Mouse (Mus musculus): ENCODE data around the gene Dock3. TPM values are rescaled to one million over a fixed set of nuclear protein-coding genes. Genes with fewer than 3 reads are reported as not detected.

Gene Dock3
- polyA plus RNA-seq, 1 experiment = 0.40 TPM

- Histone ChIP-seq H3K4me2 (ENCODE audit: low read depth) (peak overlapping the region; percentile 18), H3ac (ENCODE audit: control insufficient read depth, insufficient read length) (no peak overlapping the region), H3K36me3 (ENCODE audit: control insufficient read depth, insufficient read depth) (no peaks in the 10 kb centered on the region), H3K27me3 (ENCODE audit: control insufficient read depth, insufficient read depth, insufficient read length) (peaks cover 3% of the 10 kb centered on the region), H3K4me3 (no peak overlapping the region), H3K79me2 (ENCODE audit: control insufficient read depth, insufficient read depth) (no peaks in the 10 kb centered on the region)
- TF ChIP-seq POLR2AphosphoS2 (IDR thresholded peaks at IDR 0.05; ENCODE audit: insufficient read length, low read depth) = no peak
- TF ChIP-seq CEBPB (IDR thresholded peaks at IDR 0.05; ENCODE audit: insufficient read depth, poor library complexity, severe bottlenecking) = no peak
- no peak for TF ChIP-seq POLR2A (IDR thresholded peaks at IDR 0.05; ENCODE audit: insufficient read length, low read depth)
- peak; percentile 43 to 91 (median 85) for TF ChIP-seq MYOG (IDR thresholded peaks at IDR 0.05; ENCODE audit: control insufficient read depth in 1 of 3, insufficient read depth in 1 of 3, insufficient read length in 2 of 3, low read depth in 2 of 3)
- no peak for TF ChIP-seq MAX (IDR thresholded peaks at IDR 0.05; ENCODE audit: low read depth)
- TF ChIP-seq MYOD1 (IDR thresholded peaks at IDR 0.05; ENCODE audit: control insufficient read depth in 1 of 3, insufficient read length in 2 of 3, low read depth in 2 of 3) = peak in 2 of 3 experiments; percentile 68 to 89
- TF ChIP-seq E2F4 (IDR thresholded peaks at IDR 0.05; ENCODE audit: insufficient read depth) = no peak
- no peak for TF ChIP-seq REST (IDR thresholded peaks at IDR 0.05; ENCODE audit: insufficient read depth, insufficient read length)
- TF ChIP-seq USF1 (IDR thresholded peaks at IDR 0.05; ENCODE audit: low read depth) = no peak
- TF ChIP-seq TCF3 (IDR thresholded peaks at IDR 0.05; ENCODE audit: insufficient read length, low read depth) = peak; percentile 35
- TF ChIP-seq TCF12 (IDR thresholded peaks at IDR 0.05; ENCODE audit: insufficient read depth, poor library complexity, severe bottlenecking) = no peak
- no peak for TF ChIP-seq SRF (IDR thresholded peaks at IDR 0.05; ENCODE audit: control insufficient read depth, insufficient read length, low read depth)
Observed at GRCm38 (mm10) chr9:107254476-107254875, 22.8 kb upstream of the Dock3 start.

DNA sequence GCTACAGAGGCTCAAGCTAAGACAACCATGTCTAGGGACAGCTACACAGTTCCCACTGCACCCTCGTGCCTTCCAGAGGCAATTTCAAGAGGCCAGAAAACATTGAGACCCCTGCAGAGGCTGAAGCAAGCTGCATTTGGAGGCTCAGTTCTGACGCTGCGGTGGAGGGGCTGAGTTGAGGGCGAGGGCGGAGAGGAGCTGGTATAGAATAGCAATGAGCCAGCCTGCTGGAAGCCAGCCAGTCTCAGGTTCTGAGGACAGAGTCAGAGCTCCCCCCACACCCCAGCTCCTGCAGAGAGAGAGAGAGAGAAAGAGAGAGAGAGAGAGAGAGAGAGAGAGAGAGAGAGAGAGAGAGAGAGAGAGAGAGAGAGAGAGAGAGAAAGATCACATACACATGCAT, 20.5 kb upstream of the Dock3 start:
- no peak overlapping the region for H3ac ChIP-seq (ENCODE audit: control insufficient read depth, insufficient read length)

DNA sequence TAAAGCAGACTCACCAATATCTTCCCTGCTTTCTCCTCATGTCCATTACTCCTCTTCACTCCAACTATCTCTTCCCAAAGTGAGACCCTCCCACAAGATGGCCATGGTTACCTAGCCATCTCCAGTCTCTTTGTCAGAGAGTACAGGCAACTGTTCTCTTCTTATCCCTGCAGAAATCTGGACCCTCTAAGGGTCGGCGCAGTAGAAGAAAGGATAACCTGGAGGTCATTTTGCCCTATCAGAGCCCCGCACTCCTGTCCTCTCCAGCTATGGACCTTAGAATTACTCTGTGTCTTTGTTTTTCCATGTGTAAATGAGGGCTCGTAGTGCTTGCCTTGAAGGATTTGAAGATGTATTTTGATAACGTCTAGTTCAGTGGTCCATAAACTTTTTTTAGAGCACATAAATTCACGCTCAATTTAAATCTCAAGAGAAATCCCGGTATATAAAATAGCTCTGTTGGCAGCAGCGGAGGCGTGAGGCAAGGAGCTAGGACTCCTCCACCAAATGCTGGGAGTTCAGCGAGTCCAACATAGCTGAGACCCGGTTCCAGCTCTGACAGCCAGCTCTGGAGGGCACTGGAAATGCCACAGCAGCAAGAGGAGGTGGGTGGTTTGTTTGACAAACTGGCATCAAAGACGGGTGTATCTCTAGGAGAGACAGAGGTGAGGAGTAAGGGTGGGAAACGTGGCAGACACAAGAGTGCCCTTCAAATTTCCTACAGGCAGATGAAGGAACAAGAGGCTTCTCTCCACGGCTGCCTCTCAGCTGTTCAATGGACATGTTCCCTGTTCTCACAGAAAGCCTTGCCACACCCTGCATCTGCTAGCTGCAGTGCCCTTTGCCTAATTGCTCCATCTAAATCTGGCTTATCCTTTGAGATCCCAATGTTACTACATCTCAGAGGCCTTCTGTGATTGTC, 19.0 kb upstream of the Dock3 start:
- H3K4me2 ChIP-seq (ENCODE audit: low read depth) = no peak overlapping the region
- H3K79me2 ChIP-seq (ENCODE audit: control insufficient read depth, insufficient read depth) = no peaks in the 10 kb centered on the region
- H3ac ChIP-seq (ENCODE audit: control insufficient read depth, insufficient read length) = no peak overlapping the region
- H3K27me3 ChIP-seq (ENCODE audit: control insufficient read depth, insufficient read depth, insufficient read length) = peaks cover 3% of the 10 kb centered on the region
- TF ChIP-seq MYOG (IDR thresholded peaks at IDR 0.05; ENCODE audit: control insufficient read depth in 1 of 3, insufficient read depth in 1 of 3, insufficient read length in 2 of 3, low read depth in 2 of 3) (peak in 2 of 3 experiments; percentile 42 to 74), TCF3 (IDR thresholded peaks at IDR 0.05; ENCODE audit: insufficient read length, low read depth) (no peak), MYOD1 (IDR thresholded peaks at IDR 0.05; ENCODE audit: control insufficient read depth in 1 of 3, insufficient read length in 2 of 3, low read depth in 2 of 3) (peak in 2 of 3 experiments; percentile 33 to 73), SRF (IDR thresholded peaks at IDR 0.05; ENCODE audit: control insufficient read depth, insufficient read length, low read depth) (no peak)
- no peaks in the 10 kb centered on the region for H3K36me3 ChIP-seq (ENCODE audit: control insufficient read depth, insufficient read depth)
- no peak overlapping the region for H3K4me3 ChIP-seq

More for the DNA sequence above, 20.5 kb upstream of the Dock3 start:
- peaks cover 3% of the 10 kb centered on the region for H3K27me3 ChIP-seq (ENCODE audit: control insufficient read depth, insufficient read depth, insufficient read length)
- H3K4me3 ChIP-seq = no peak overlapping the region
- no peaks in the 10 kb centered on the region for H3K36me3 ChIP-seq (ENCODE audit: control insufficient read depth, insufficient read depth)
- TF ChIP-seq SRF (IDR thresholded peaks at IDR 0.05; ENCODE audit: control insufficient read depth, insufficient read length, low read depth) (no peak), TCF3 (IDR thresholded peaks at IDR 0.05; ENCODE audit: insufficient read length, low read depth) (no peak), MAX (IDR thresholded peaks at IDR 0.05; ENCODE audit: low read depth) (no peak)
- no peaks in the 10 kb centered on the region for H3K79me2 ChIP-seq (ENCODE audit: control insufficient read depth, insufficient read depth)
- H3K4me2 ChIP-seq (ENCODE audit: low read depth) = no peak overlapping the region

- no peak overlapping the region for H3K4me2 ChIP-seq (ENCODE audit: low read depth)
- H3K27me3 ChIP-seq (ENCODE audit: control insufficient read depth, insufficient read depth, insufficient read length) = peaks cover 3% of the 10 kb centered on the region
- TF ChIP-seq POLR2A (IDR thresholded peaks at IDR 0.05; ENCODE audit: insufficient read length, low read depth) (no peak), REST (IDR thresholded peaks at IDR 0.05; ENCODE audit: insufficient read depth, insufficient read length) (no peak), TCF12 (IDR thresholded peaks at IDR 0.05; ENCODE audit: insufficient read depth, poor library complexity, severe bottlenecking) (no peak), POLR2AphosphoS2 (IDR thresholded peaks at IDR 0.05; ENCODE audit: insufficient read length, low read depth) (no peak), MYOG (IDR thresholded peaks at IDR 0.05; ENCODE audit: control insufficient read depth in 1 of 3, insufficient read depth in 1 of 3, insufficient read length in 2 of 3, low read depth in 2 of 3) (no peak), SRF (IDR thresholded peaks at IDR 0.05; ENCODE audit: control insufficient read depth, insufficient read length, low read depth) (no peak), TCF3 (IDR thresholded peaks at IDR 0.05; ENCODE audit: insufficient read length, low read depth) (no peak), MYOD1 (IDR thresholded peaks at IDR 0.05; ENCODE audit: control insufficient read depth in 1 of 3, insufficient read length in 2 of 3, low read depth in 2 of 3) (no peak), MAX (IDR thresholded peaks at IDR 0.05; ENCODE audit: low read depth) (no peak), E2F4 (IDR thresholded peaks at IDR 0.05; ENCODE audit: insufficient read depth) (no peak), CEBPB (IDR thresholded peaks at IDR 0.05; ENCODE audit: insufficient read depth, poor library complexity, severe bottlenecking) (no peak), USF1 (IDR thresholded peaks at IDR 0.05; ENCODE audit: low read depth) (no peak)
- no peak overlapping the region for H3ac ChIP-seq (ENCODE audit: control insufficient read depth, insufficient read length)
- H3K79me2 ChIP-seq (ENCODE audit: control insufficient read depth, insufficient read depth) = no peaks in the 10 kb centered on the region
- no peaks in the 10 kb centered on the region for H3K36me3 ChIP-seq (ENCODE audit: control insufficient read depth, insufficient read depth)
- H3K4me3 ChIP-seq = no peak overlapping the region
Observed at GRCm38 (mm10) chr9:107249154-107249553, 17.4 kb upstream of the Dock3 start.

GRCm38 (mm10) chr9:107246170-107246569, 14.5 kb upstream of the Dock3 start:
- no peak for TF ChIP-seq SRF (IDR thresholded peaks at IDR 0.05; ENCODE audit: control insufficient read depth, insufficient read length, low read depth)
- TF ChIP-seq MYOG (IDR thresholded peaks at IDR 0.05; ENCODE audit: control insufficient read depth in 1 of 3, insufficient read depth in 1 of 3, insufficient read length in 2 of 3, low read depth in 2 of 3) = no peak
- no peak for TF ChIP-seq TCF3 (IDR thresholded peaks at IDR 0.05; ENCODE audit: insufficient read length, low read depth)
- no peak for TF ChIP-seq POLR2AphosphoS2 (IDR thresholded peaks at IDR 0.05; ENCODE audit: insufficient read length, low read depth)
- TF ChIP-seq MYOD1 (IDR thresholded peaks at IDR 0.05; ENCODE audit: control insufficient read depth in 1 of 3, insufficient read length in 2 of 3, low read depth in 2 of 3) = no peak
- TF ChIP-seq MAX (IDR thresholded peaks at IDR 0.05; ENCODE audit: low read depth) = no peak
- no peak for TF ChIP-seq REST (IDR thresholded peaks at IDR 0.05; ENCODE audit: insufficient read depth, insufficient read length)
- no peak for TF ChIP-seq CEBPB (IDR thresholded peaks at IDR 0.05; ENCODE audit: insufficient read depth, poor library complexity, severe bottlenecking)
- no peak for TF ChIP-seq E2F4 (IDR thresholded peaks at IDR 0.05; ENCODE audit: insufficient read depth)
- TF ChIP-seq TCF12 (IDR thresholded peaks at IDR 0.05; ENCODE audit: insufficient read depth, poor library complexity, severe bottlenecking) = no peak
- TF ChIP-seq POLR2A (IDR thresholded peaks at IDR 0.05; ENCODE audit: insufficient read length, low read depth) = no peak
- no peak for TF ChIP-seq USF1 (IDR thresholded peaks at IDR 0.05; ENCODE audit: low read depth)
- peaks cover 3% of the 10 kb centered on the region for H3K27me3 ChIP-seq (ENCODE audit: control insufficient read depth, insufficient read depth, insufficient read length)
- no peaks in the 10 kb centered on the region for H3K36me3 ChIP-seq (ENCODE audit: control insufficient read depth, insufficient read depth)
- no peak overlapping the region for H3K4me3 ChIP-seq
- no peak overlapping the region for H3K4me2 ChIP-seq (ENCODE audit: low read depth)
- no peak overlapping the region for H3ac ChIP-seq (ENCODE audit: control insufficient read depth, insufficient read length)
- H3K79me2 ChIP-seq (ENCODE audit: control insufficient read depth, insufficient read depth) = no peaks in the 10 kb centered on the region
